Comparison of ENCODE assay signal across 8 mouse cellular contexts in the genomic region with DNA sequence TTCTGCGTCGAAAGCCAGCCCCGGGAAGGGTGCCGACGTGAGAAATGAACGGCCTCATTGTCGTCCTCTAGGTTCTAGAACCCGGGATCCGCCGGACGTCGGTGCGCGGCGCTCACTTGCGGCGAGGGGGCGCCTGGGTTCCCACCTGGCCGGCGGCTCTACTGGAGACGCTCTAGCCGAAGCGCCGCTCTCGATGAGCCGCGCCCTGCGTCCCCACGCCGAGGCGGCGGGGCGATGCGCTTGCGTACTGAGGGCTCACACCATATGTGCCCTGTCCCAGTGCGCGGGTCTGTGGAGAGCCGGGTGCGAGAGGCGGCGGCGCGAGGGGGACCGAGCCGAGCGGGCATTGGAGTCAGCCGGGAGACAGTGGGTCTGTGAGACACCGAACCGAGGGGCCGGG. TPM values are rescaled to one million over a fixed set of nuclear protein-coding genes. Genes with fewer than 3 reads are reported as not detected.
DNase-seq lines count a peak whose midpoint lies in the region; ATAC-seq and TF ChIP-seq lines count a peak whose summit lies in the region.

A gene (minus strand): TSS at position 27 of the 400 bp plus-strand sequence.
A gene (plus strand): TSS at position 144 of the 400 bp plus-strand sequence.

- TF ChIP-seq CTCF in liver, adult 2 months (IDR thresholded peaks at IDR 0.05; ENCODE audit: low read depth, low read length) = peak; percentile 45

- H3K36me3 ChIP-seq in heart, embryonic 11.5 days (ENCODE audit: control insufficient read depth, insufficient read depth, low read length) = peaks cover 21% of the 10 kb centered on the region
- H3K36me3 ChIP-seq in kidney, embryonic 16.5 days (ENCODE audit: insufficient read depth, low read length) = peaks cover 20% of the 10 kb centered on the region
- H3K36me3 ChIP-seq in liver, adult 2 months (ENCODE audit: control insufficient read depth, insufficient read depth, low read length) = peaks cover 9% of the 10 kb centered on the region
- H3K36me3 ChIP-seq in myocyte (ENCODE audit: control insufficient read depth, insufficient read depth) = peaks cover 22% of the 10 kb centered on the region
- peaks cover 12% of the 10 kb centered on the region; the same call in 1 of the 2 replicates for H3K36me3 ChIP-seq in splenic B cell, adult 2 months (ENCODE audit: control insufficient read depth, insufficient read depth, low read length, poor library complexity, severe bottlenecking)

- peak within 1 kb of the TSS; percentile 71 for H3ac ChIP-seq in myocyte (ENCODE audit: control insufficient read depth, insufficient read length)

- peak within 1 kb of the TSS; percentile 92 for H3K4me3 ChIP-seq in heart, embryonic 11.5 days (ENCODE audit: low read depth, low read length)
- H3K4me3 ChIP-seq in kidney, embryonic 16.5 days (ENCODE audit: low read length) = peak within 1 kb of the TSS; percentile 84
- H3K4me3 ChIP-seq in liver, adult 2 months (ENCODE audit: insufficient read depth, low read depth, low read length) = peak within 1 kb of the TSS; percentile 97
- H3K4me3 ChIP-seq in myocyte = peak within 1 kb of the TSS; percentile 88

- H3K4me2 ChIP-seq in heart, embryonic 11.5 days = peak within 1 kb of the TSS; percentile 90
- peak within 1 kb of the TSS; percentile 93 for H3K4me2 ChIP-seq in kidney, embryonic 16.5 days (replicated peaks; ENCODE audit: low read depth, low read length)
- H3K4me2 ChIP-seq in myocyte (ENCODE audit: low read depth) = peak within 1 kb of the TSS; percentile 98

- H3K79me2 ChIP-seq in liver, adult 2 months (ENCODE audit: control insufficient read depth, insufficient read depth, low read length) = peaks cover 14% of the 10 kb centered on the region; the same call in 1 of the 2 replicates
- peaks cover 72% of the 10 kb centered on the region for H3K79me2 ChIP-seq in myocyte (ENCODE audit: control insufficient read depth, insufficient read depth)

- WGBS in heart, embryonic 11.5 days (ENCODE audit: insufficient replicate concordance) = under 1% methylated on average over 50 of the region's 50 CpGs
- WGBS in kidney, embryonic 16.5 days = under 1% methylated on average over 50 of the region's 50 CpGs
- WGBS in liver, adult 2 months = under 1% methylated on average over 50 of the region's 50 CpGs

- DNase-seq in B cell, adult 2 months = peak; percentile 94 to 95
- DNase-seq in brain, adult 2 months (ENCODE audit: low read depth, low spot score) = peak; percentile 99
- DNase-seq in liver, adult 2 months (ENCODE audit: extremely low read depth, low read depth, low spot score) = peak; percentile 83
- DNase-seq in splenic B cell, adult 2 months (ENCODE audit: low read depth, low spot score) = peak; percentile 96

- H3K4me1 ChIP-seq in heart, embryonic 11.5 days (ENCODE audit: control insufficient read depth, insufficient read depth, low read length) = peaks cover 13% of the 10 kb centered on the region
- peaks cover 18% of the 10 kb centered on the region for H3K4me1 ChIP-seq in kidney, embryonic 16.5 days (ENCODE audit: insufficient read depth, low read length)
- H3K4me1 ChIP-seq in liver, adult 2 months (ENCODE audit: control insufficient read depth, insufficient read depth, low read length) = peaks cover 7% of the 10 kb centered on the region; the same call in 1 of the 2 replicates

- no peaks in the 10 kb centered on the region for H3K9me3 ChIP-seq in heart, embryonic 11.5 days (replicated peaks; ENCODE audit: control insufficient read depth, low read length)
- H3K9me3 ChIP-seq in kidney, embryonic 16.5 days (ENCODE audit: low read length) = no peaks in the 10 kb centered on the region

- no peaks in the 10 kb centered on the region for H3K27me3 ChIP-seq in heart, embryonic 11.5 days (ENCODE audit: control insufficient read depth, insufficient read depth, low read length)
- no peaks in the 10 kb centered on the region for H3K27me3 ChIP-seq in kidney, embryonic 16.5 days (ENCODE audit: insufficient read depth, low read length)
- no peaks in the 10 kb centered on the region for H3K27me3 ChIP-seq in liver, adult 2 months (ENCODE audit: control insufficient read depth, insufficient read depth, low read length)
- H3K27me3 ChIP-seq in myocyte (ENCODE audit: control insufficient read depth, insufficient read depth, insufficient read length) = no peaks in the 10 kb centered on the region
- no peaks in the 10 kb centered on the region for H3K27me3 ChIP-seq in splenic B cell, adult 2 months (ENCODE audit: control insufficient read depth, insufficient read depth, low read length, poor library complexity, severe bottlenecking)

- peak; percentile 78 for TF ChIP-seq POLR2A in liver, adult 2 months (IDR thresholded peaks at IDR 0.05; ENCODE audit: extremely low read depth, insufficient read depth, low read length)
- TF ChIP-seq POLR2A in myocyte (IDR thresholded peaks at IDR 0.05; ENCODE audit: insufficient read length, low read depth) = peak; percentile 98

- ATAC-seq in erythroblast, adult 5-6 weeks (replicated peaks; ENCODE audit: low FRiP score, poor library complexity, severe bottlenecking) = peak; percentile 79
- peak; percentile 91 for ATAC-seq in heart, embryonic 11.5 days (replicated peaks; ENCODE audit: insufficient number of reproducible peaks, low FRiP score, low TSS enrichment)
- ATAC-seq in kidney, embryonic 16.5 days (ENCODE audit: low FRiP score, low TSS enrichment) = peak; percentile 95

- peak within 1 kb of the TSS; percentile 91 for H3K27ac ChIP-seq in heart, embryonic 11.5 days (ENCODE audit: low read depth, low read length)
- peak within 1 kb of the TSS; percentile 95 for H3K27ac ChIP-seq in kidney, embryonic 16.5 days (ENCODE audit: low read length)
- H3K27ac ChIP-seq in liver, adult 2 months (replicated peaks; ENCODE audit: insufficient read depth, low read depth, low read length) = peak within 1 kb of the TSS; percentile 82

- peak within 1 kb of the TSS; percentile 96 for H3K9ac ChIP-seq in heart, embryonic 11.5 days (ENCODE audit: low read depth, low read length)
- H3K9ac ChIP-seq in kidney, embryonic 16.5 days (replicated peaks; ENCODE audit: low read length) = peak within 1 kb of the TSS; percentile 87
- peak within 1 kb of the TSS; percentile 95 for H3K9ac ChIP-seq in liver, adult 2 months (ENCODE audit: low read depth, low read length)

TF ChIP-seq in myocyte, 11 proteins besides CTCF, POLR2A, EP300 and RAD21:
- TF ChIP-seq POLR2AphosphoS2 (IDR thresholded peaks at IDR 0.05; ENCODE audit: insufficient read length, low read depth) (peak; percentile 73), MYOG (IDR thresholded peaks at IDR 0.05; ENCODE audit: control insufficient read depth in 1 of 3, insufficient read depth in 1 of 3, insufficient read length in 2 of 3, low read depth in 2 of 3) (peak in 2 of 3 experiments; percentile 58 to 79), TCF12 (IDR thresholded peaks at IDR 0.05; ENCODE audit: insufficient read depth, poor library complexity, severe bottlenecking) (no peak), SRF (IDR thresholded peaks at IDR 0.05; ENCODE audit: control insufficient read depth, insufficient read length, low read depth) (no peak), E2F4 (IDR thresholded peaks at IDR 0.05; ENCODE audit: insufficient read depth) (no peak), TCF3 (IDR thresholded peaks at IDR 0.05; ENCODE audit: insufficient read length, low read depth) (no peak), MAX (IDR thresholded peaks at IDR 0.05; ENCODE audit: low read depth) (no peak), USF1 (IDR thresholded peaks at IDR 0.05; ENCODE audit: low read depth) (no peak), CEBPB (IDR thresholded peaks at IDR 0.05; ENCODE audit: insufficient read depth, poor library complexity, severe bottlenecking) (no peak), MYOD1 (IDR thresholded peaks at IDR 0.05; ENCODE audit: control insufficient read depth in 1 of 3, insufficient read length in 2 of 3, low read depth in 2 of 3) (peak in 2 of 3 experiments; percentile 48 to 66), REST (IDR thresholded peaks at IDR 0.05; ENCODE audit: insufficient read depth, insufficient read length) (peak; percentile 46)

RNA-seq across cellular contexts. Expression of the first gene that starts in this region (rescaled TPM):
- 22.6 and 24.0 TPM in 2 replicates for total RNA-seq in erythroblast, adult 5-6 weeks (2015; ENCODE audit: low replicate concordance)
- 24.8 and 30.1 TPM in 2 replicates for total RNA-seq in erythroblast, adult 5-6 weeks (2017; ENCODE audit: low replicate concordance)
- 120 and 126 TPM in 2 replicates for polyA plus RNA-seq in heart, embryonic 11.5 days (2014; fragmentation: Nextera tagmentation; extraction: Ambion mirVana)
- 130 and 136 TPM in 2 replicates for polyA plus RNA-seq in kidney, embryonic 16.5 days (2015; fragmentation: Nextera tagmentation; extraction: Ambion mirVana)
- total RNA-seq in liver, adult 2 months (2014; rRNA removed) = 22.7 and 33.8 TPM in 2 replicates
- 4.9 and 6.7 TPM in 2 replicates for polyA plus RNA-seq in liver, adult 2 months (2012; rRNA removed)
- polyA plus RNA-seq in myocyte (2012; fragmentation: generic; extraction: Trizol) = 35.5 TPM

RNA-seq across cellular contexts. Expression of the second gene that starts in this region (rescaled TPM):
- 18.6 and 20.5 TPM in 2 replicates for total RNA-seq in erythroblast, adult 5-6 weeks (2015; ENCODE audit: low replicate concordance)
- 10.6 and 20.4 TPM in 2 replicates for total RNA-seq in erythroblast, adult 5-6 weeks (2017; ENCODE audit: low replicate concordance)
- 24.6 and 27.2 TPM in 2 replicates for polyA plus RNA-seq in heart, embryonic 11.5 days (2014; fragmentation: Nextera tagmentation; extraction: Ambion mirVana)
- 21.4 and 27.1 TPM in 2 replicates for polyA plus RNA-seq in kidney, embryonic 16.5 days (2015; fragmentation: Nextera tagmentation; extraction: Ambion mirVana)
- total RNA-seq in liver, adult 2 months (2014; rRNA removed) = 17.1 and 18.9 TPM in 2 replicates
- polyA plus RNA-seq in liver, adult 2 months (2012; rRNA removed) = 3.4 and 4.1 TPM in 2 replicates
- polyA plus RNA-seq in myocyte (2012; fragmentation: generic; extraction: Trizol) = 16.2 TPM

Comparison
In these comparisons a context has a peak if more than half of its experiments do, and no peak if none do; other contexts are left out.
1. Peak in every context shown above with its lines: DNase-seq, ATAC-seq, H3K4me3 ChIP-seq and H3K27ac ChIP-seq.